Mouse (Mus musculus) heart, embryonic 12.5 days (tissue): ENCODE data around the gene Tyrp1. TPM values are rescaled to one million over a fixed set of nuclear protein-coding genes. Genes with fewer than 3 reads are reported as not detected.

Source experiments
- polyA plus RNA-seq: library from polyadenylated mRNA; unstranded; fragments of >200 nt; fragmentation: Nextera tagmentation; extraction: Ambion mirVana; gene quantifications from 2 replicates; pipeline ENCODE4 v1.2.1, GENCODE M21; 2016

Gene Tyrp1
- polyA plus RNA-seq, 1 experiment from 2014 or later: not detected

Other genes starting within 250 kb of the Tyrp1 start
- 1.6 and 2.0 TPM in 2 replicates for gene Lurap1l, start 76.5 kb downstream of the Tyrp1 start, polyA plus RNA-seq